Mouse (Mus musculus) CD4-positive, CD25-positive, alpha-beta regulatory T cell, adult 4 months (primary cell): Measurements from ENCODE around the gene Ttc37. TPM values are rescaled to one million over a fixed set of nuclear protein-coding genes. Genes with fewer than 3 reads are reported as not detected.

ENCODE experiments used
- ATAC-seq: one replicate; pipeline ENCODE4 v1.8.0; 2017
- polyA plus RNA-seq, 2 experiments: library from polyadenylated mRNA; unstranded; fragments of 100-300 nt; shearing (Covaris generic); gene quantifications; one replicate each; pipeline ENCODE4 v1.2.1; 2017

Ttc37 gene
- polyA plus RNA-seq, 2 experiments from 2014 or later: 11.9 to 16.8 TPM

DNA sequence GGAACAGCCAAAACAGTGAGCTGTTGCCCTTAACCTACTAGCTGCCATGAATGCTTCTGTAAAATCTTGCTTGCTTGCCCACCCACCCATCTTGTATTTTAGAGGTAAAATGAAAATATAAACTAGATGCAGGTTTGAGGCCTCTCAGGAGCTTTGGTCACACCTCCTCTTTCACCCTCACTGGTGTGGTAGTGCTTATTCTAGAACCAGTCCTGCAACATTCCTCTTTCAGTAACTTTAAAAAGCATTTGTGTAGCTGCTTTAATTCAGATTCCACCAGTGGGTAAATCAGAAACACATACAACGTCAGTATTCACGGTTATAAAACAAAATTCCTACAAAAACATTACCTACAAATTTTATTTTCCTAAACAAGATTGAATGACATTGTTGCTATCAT is 62.1 kb downstream of the Ttc37 start:
- no peak for ATAC-seq

DNA sequence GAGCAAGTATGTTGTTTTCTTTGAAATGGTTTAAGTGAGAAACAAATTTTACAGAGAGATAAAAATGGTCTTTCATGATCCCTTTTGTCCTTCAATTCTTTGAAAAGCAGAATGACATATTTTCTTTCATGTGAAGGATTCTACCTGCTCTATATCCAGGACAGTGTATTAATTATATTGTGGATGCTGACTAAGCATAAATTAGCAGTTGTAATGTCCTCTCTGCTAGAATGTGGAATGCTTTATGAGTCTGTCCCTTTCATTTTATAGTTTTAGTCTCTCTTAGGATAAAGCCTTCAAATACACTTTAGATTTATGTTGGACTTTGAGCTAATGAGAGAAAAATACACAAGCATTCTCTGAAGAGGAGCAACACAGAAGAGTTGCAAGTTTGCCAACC is 75.8 kb downstream of the Ttc37 start:
- no peak for ATAC-seq

DNA sequence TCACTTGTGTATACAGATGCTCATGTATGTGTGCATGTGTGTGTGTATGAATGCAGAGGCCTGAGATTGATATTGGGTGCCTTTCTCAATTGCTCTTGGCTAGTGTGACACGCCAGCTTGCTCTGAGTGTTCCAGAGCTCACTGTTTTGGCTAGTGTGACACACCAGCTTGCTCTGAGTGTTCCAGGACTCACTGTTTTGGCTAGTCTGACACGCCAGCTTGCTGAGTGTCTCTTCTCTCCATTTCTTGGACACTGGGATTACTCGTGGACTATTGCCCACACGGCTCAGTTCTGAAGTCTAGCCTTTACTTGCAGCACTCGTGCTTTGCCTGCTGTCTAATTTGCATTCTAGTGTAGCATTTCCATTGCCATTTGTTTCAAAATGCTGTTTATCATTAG is 80.2 kb downstream of the Ttc37 start:
- ATAC-seq: no peak

GRCm38 (mm10) chr13:76187651-76188050 is 89.1 kb downstream of the Ttc37 start:
- ATAC-seq: no peak

GRCm38 (mm10) chr13:76189190-76189589 is 90.7 kb downstream of the Ttc37 start:
- ATAC-seq: no peak

- ATAC-seq: no peak
These were observed 91.7 kb downstream of the Ttc37 start for GRCm38 (mm10) chr13:76190273-76190672.

- no peak for ATAC-seq
These were observed 96.4 kb downstream of the Ttc37 start for GRCm38 (mm10) chr13:76194937-76195336.

GRCm38 (mm10) chr13:76195431-76196138 is 97.1 kb downstream of the Ttc37 start:
- no peak for ATAC-seq

DNA sequence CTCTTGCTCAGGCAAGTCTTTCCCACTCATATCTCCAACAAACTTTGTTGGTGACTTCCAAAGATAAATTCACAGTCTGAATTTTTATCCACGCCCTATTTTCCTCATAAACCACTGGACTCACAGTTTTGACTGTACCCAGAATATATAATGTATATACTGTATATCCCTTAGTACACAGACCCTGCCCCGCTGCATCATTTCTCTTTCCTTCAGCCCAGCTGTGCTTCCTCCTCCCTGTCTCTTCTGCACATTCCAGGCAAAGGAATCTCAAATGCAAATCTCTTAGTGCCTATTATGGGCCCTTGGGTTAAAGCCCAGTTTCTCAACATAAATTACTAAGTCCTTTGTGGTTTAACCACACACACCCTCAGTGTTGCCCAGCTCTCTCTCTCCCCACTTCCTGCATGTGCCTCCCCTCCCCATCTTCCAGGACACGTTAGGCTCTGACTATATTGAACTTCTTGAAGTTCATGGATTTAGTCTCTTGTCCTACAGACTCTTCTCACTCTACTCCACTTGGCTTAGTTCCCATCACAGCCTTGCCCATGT is 98.8 kb downstream of the Ttc37 start:
- no peak for ATAC-seq

- no peak for ATAC-seq
These were observed 101.4 kb downstream of the Ttc37 start for GRCm38 (mm10) chr13:76199943-76200342.

DNA sequence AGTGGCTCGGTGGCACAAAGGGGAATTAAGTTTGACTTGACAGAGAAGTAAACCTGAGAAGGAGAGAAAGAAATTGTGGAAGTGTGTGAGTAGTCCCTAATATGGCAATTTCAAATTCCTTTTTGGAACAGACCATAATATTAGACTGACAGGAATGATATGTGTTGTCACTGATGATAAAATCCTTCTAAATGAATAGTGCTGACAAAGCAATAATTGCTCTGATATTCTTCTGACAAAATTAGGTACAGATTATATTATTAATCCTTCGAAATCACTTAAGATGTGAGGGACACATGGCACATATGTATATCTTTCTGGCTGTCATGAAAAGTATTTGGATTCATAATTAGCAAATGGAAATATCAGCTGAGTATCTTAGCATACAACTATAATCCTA is 116.4 kb downstream of the Ttc37 start:
- ATAC-seq: no peak

DNA sequence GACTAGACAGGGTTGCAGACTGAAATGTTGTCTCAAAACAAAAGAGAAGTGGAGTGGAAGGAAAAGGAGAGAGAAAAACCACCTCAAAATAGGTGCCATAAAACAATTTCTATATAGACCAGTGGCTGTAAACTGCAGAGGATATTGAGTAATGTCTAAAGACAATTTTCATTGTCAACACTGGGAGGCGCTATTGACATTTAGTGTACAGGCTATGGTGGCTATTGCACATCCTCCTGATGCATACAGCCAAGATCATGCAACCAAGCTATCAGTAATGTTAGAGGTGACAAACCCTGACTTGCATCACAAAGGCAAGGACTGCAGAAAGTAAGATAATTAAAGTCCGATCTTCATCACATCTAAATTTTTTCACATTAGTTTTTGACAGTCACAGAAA is 116.9 kb downstream of the Ttc37 start:
- no peak for ATAC-seq

Other genes with a start within 250 kb of the Ttc37 start
- gene Rhobtb3, start 154.8 kb upstream of the Ttc37 start, polyA plus RNA-seq: under 1 TPM; 0.11 to 0.16 TPM
- not detected for gene Spata9, start 131.6 kb upstream of the Ttc37 start, polyA plus RNA-seq
- 10 to 100 TPM; 34.3 to 37.4 TPM for gene Rfesd, start 80.0 kb upstream of the Ttc37 start, polyA plus RNA-seq
- not detected for gene Gpr150, start 41.7 kb upstream of the Ttc37 start, polyA plus RNA-seq
- gene Arsk, start 74 bp upstream of the Ttc37 start, polyA plus RNA-seq: 1 to 10 TPM; 5.7 to 7.7 TPM
- not detected for gene Fam81b, start 206.3 kb downstream of the Ttc37 start, polyA plus RNA-seq